Mouse (Mus musculus): ENCODE data around the gene Lcmt2. TPM values are rescaled to one million over a fixed set of nuclear protein-coding genes. Genes with fewer than 3 reads are reported as not detected.
"Not testable (repeated sequence)": the region's sequence is repeated elsewhere in the genome, so short reads cannot be mapped to it uniquely, and the experiment has no call there.

Lcmt2 gene
- polyA plus RNA-seq, 1 experiment: not detected

GRCm38 (mm10) chr2:121128865-121129620 is 11.4 kb downstream of the Lcmt2 start:
- 73% methylated on average over 9 of the region's 9 CpGs for WGBS
- TF ChIP-seq CTCF (IDR thresholded peaks at IDR 0.05; ENCODE audit: insufficient read depth, low read depth, low read length) (no peak), POLR2A (IDR thresholded peaks at IDR 0.05; ENCODE audit: insufficient read depth, low read depth, low read length) (no peak)
- H3K4me3 ChIP-seq (ENCODE audit: insufficient read depth, low read depth, low read length): no peak overlapping the region
- H3K27ac ChIP-seq (ENCODE audit: insufficient read depth, low read depth, low read length): no peak overlapping the region
- H3K4me1 ChIP-seq (ENCODE audit: control insufficient read depth, insufficient read depth, low read length): no peaks in the 10 kb centered on the region

- no peak overlapping the region for H3K4me3 ChIP-seq (ENCODE audit: insufficient read depth, low read depth, low read length)
- WGBS: 88% methylated on average over 1 of the region's 1 CpGs
- no peaks in the 10 kb centered on the region for H3K4me1 ChIP-seq (ENCODE audit: control insufficient read depth, insufficient read depth, low read length)
- TF ChIP-seq POLR2A (IDR thresholded peaks at IDR 0.05; ENCODE audit: insufficient read depth, low read depth, low read length) (no peak), CTCF (IDR thresholded peaks at IDR 0.05; ENCODE audit: insufficient read depth, low read depth, low read length) (no peak)
- H3K27ac ChIP-seq (ENCODE audit: insufficient read depth, low read depth, low read length): no peak overlapping the region
These were observed 12.9 kb downstream of the Lcmt2 start for GRCm38 (mm10) chr2:121127536-121127935.

- H3K4me1 ChIP-seq (ENCODE audit: control insufficient read depth, insufficient read depth, low read length); H3K4me3 ChIP-seq (ENCODE audit: insufficient read depth, low read depth, low read length); H3K27ac ChIP-seq (ENCODE audit: insufficient read depth, low read depth, low read length): not testable (repeated sequence)
- WGBS: 93% methylated on average over 5 of the region's 5 CpGs
These were observed 14.2 kb downstream of the Lcmt2 start for GRCm38 (mm10) chr2:121126302-121126701.

- 75% methylated on average over 3 of the region's 3 CpGs for WGBS
These were observed 21.2 kb downstream of the Lcmt2 start for GRCm38 (mm10) chr2:121119260-121119659.

GRCm38 (mm10) chr2:121115418-121115817 is 25.0 kb downstream of the Lcmt2 start:
- WGBS: 88% methylated on average over 2 of the region's 2 CpGs
- no peak for TF ChIP-seq CTCF (IDR thresholded peaks at IDR 0.05; ENCODE audit: insufficient read depth, low read depth, low read length)
- TF ChIP-seq POLR2A (IDR thresholded peaks at IDR 0.05; ENCODE audit: insufficient read depth, low read depth, low read length): no peak
- no peaks in the 10 kb centered on the region for H3K4me1 ChIP-seq (ENCODE audit: control insufficient read depth, insufficient read depth, low read length)
- no peak overlapping the region for H3K27ac ChIP-seq (ENCODE audit: insufficient read depth, low read depth, low read length)
- H3K4me3 ChIP-seq (ENCODE audit: insufficient read depth, low read depth, low read length): no peak overlapping the region

More at GRCm38 (mm10) chr2:121119260-121119659, 21.2 kb downstream of the Lcmt2 start:
- Histone ChIP-seq H3K27ac (ENCODE audit: insufficient read depth, low read depth, low read length) (no peak overlapping the region), H3K4me3 (ENCODE audit: insufficient read depth, low read depth, low read length) (no peak overlapping the region), H3K4me1 (ENCODE audit: control insufficient read depth, insufficient read depth, low read length) (no peaks in the 10 kb centered on the region)
- TF ChIP-seq POLR2A (IDR thresholded peaks at IDR 0.05; ENCODE audit: insufficient read depth, low read depth, low read length) (no peak), CTCF (IDR thresholded peaks at IDR 0.05; ENCODE audit: insufficient read depth, low read depth, low read length) (no peak)

GRCm38 (mm10) chr2:121109695-121110094 is 30.8 kb downstream of the Lcmt2 start, which contains the start of gene Tgm7:
TSS of gene Tgm7 (minus strand) at chr2:121109795.
- 88% methylated on average over 4 of the region's 4 CpGs for WGBS
- Histone ChIP-seq H3K4me1 (ENCODE audit: control insufficient read depth, insufficient read depth, low read length) (no peaks in the 10 kb centered on the region), H3K27ac (ENCODE audit: insufficient read depth, low read depth, low read length) (no peak within 1 kb of the TSS), H3K4me3 (ENCODE audit: insufficient read depth, low read depth, low read length) (no peak within 1 kb of the TSS)
- TF ChIP-seq POLR2A (IDR thresholded peaks at IDR 0.05; ENCODE audit: insufficient read depth, low read depth, low read length) (no peak), CTCF (IDR thresholded peaks at IDR 0.05; ENCODE audit: insufficient read depth, low read depth, low read length) (no peak)

GRCm38 (mm10) chr2:121105940-121106339 is 34.5 kb downstream of the Lcmt2 start:
- Histone ChIP-seq H3K4me1 (ENCODE audit: control insufficient read depth, insufficient read depth, low read length) (no peaks in the 10 kb centered on the region), H3K4me3 (ENCODE audit: insufficient read depth, low read depth, low read length) (no peak overlapping the region), H3K27ac (ENCODE audit: insufficient read depth, low read depth, low read length) (no peak overlapping the region)
- TF ChIP-seq POLR2A (IDR thresholded peaks at IDR 0.05; ENCODE audit: insufficient read depth, low read depth, low read length) (no peak), CTCF (IDR thresholded peaks at IDR 0.05; ENCODE audit: insufficient read depth, low read depth, low read length) (no peak)

- Histone ChIP-seq H3K4me3 (ENCODE audit: insufficient read depth, low read depth, low read length) (no peak overlapping the region), H3K4me1 (ENCODE audit: control insufficient read depth, insufficient read depth, low read length) (no peaks in the 10 kb centered on the region), H3K27ac (ENCODE audit: insufficient read depth, low read depth, low read length) (no peak overlapping the region)
- TF ChIP-seq CTCF (IDR thresholded peaks at IDR 0.05; ENCODE audit: insufficient read depth, low read depth, low read length) (no peak), POLR2A (IDR thresholded peaks at IDR 0.05; ENCODE audit: insufficient read depth, low read depth, low read length) (no peak)
- 17% methylated on average over 9 of the region's 9 CpGs for WGBS
These were observed 38.4 kb downstream of the Lcmt2 start for GRCm38 (mm10) chr2:121102051-121102450.

- no peak overlapping the region for H3K4me3 ChIP-seq (ENCODE audit: insufficient read depth, low read depth, low read length)
- H3K27ac ChIP-seq (ENCODE audit: insufficient read depth, low read depth, low read length): no peak overlapping the region
- H3K4me1 ChIP-seq (ENCODE audit: control insufficient read depth, insufficient read depth, low read length): no peaks in the 10 kb centered on the region
- TF ChIP-seq POLR2A (IDR thresholded peaks at IDR 0.05; ENCODE audit: insufficient read depth, low read depth, low read length) (no peak), CTCF (IDR thresholded peaks at IDR 0.05; ENCODE audit: insufficient read depth, low read depth, low read length) (no peak)
- whole genome bisulfite sequencing: 68% methylated on average over 4 of the region's 4 CpGs
These were observed 50.7 kb downstream of the Lcmt2 start for GRCm38 (mm10) chr2:121089751-121090150.
